Mouse (Mus musculus): Measurements from ENCODE around the gene Proz.
"Not testable (repeated sequence)": the region's sequence is repeated elsewhere in the genome, so short reads cannot be mapped to it uniquely, and the experiment has no call there.

DNA sequence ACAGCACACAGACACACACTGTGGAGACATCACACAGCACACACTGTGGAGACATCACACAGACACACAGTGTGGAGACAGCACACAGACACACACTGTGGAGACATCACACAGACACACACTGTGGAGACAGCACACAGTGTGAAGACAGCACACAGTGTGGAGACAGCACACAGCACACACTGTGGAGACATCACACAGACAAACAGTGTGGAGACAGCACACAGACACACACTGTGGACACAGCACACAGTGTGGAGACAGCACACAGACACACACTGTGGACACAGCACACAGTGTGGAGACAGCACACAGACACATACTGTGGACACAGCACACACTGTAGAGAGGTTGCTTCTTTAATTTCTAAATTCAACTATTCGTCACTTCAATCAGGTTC, 14.9 kb downstream of the Proz start:
- TF ChIP-seq POLR2A, CTCF (IDR thresholded peaks at IDR 0.05; ENCODE audit: extremely low read depth, insufficient read depth, low read length): not testable (repeated sequence)

All from cortical plate, adult 2 months (tissue).